Mouse (Mus musculus) CH12.LX (cell line): ENCODE results near the gene Scd4.

Experiments used
- CHD2 ChIP-seq: IDR thresholded peaks from 2 replicates; pipeline ENCODE4 v1.6.1; 2011; ENCODE audit warnings: low read length, improper control_type of control experiment
- CTCF ChIP-seq, 2 experiments: IDR thresholded peaks in 1 of 2; conservative IDR thresholded peaks in 1 of 2; 2 replicates each; pipeline ENCODE4 v1.5.1; 2011 to 2012; ENCODE audit warnings: low read depth in 2 of 2, low read length in 2 of 2, improper control_type of control experiment in 1 of 2, inconsistent platforms in 1 of 2, mild to moderate bottlenecking in 1 of 2, moderate library complexity in 1 of 2
- HCFC1 ChIP-seq: IDR thresholded peaks from 2 replicates; pipeline ENCODE4 v1.6.1; 2012; ENCODE audit warnings: low read depth, mild to moderate bottlenecking, inconsistent platforms, low read length, improper control_type of control experiment
- MAZ ChIP-seq: IDR thresholded peaks from 2 replicates; pipeline ENCODE4 v1.6.1; 2012; ENCODE audit warnings: low read depth, mild to moderate bottlenecking, inconsistent platforms, low read length, improper control_type of control experiment, moderate library complexity
- MEF2A ChIP-seq: IDR thresholded peaks from 2 replicates; pipeline ENCODE4 v1.6.1; 2014; ENCODE audit warnings: low read depth, mild to moderate bottlenecking, inconsistent platforms, low read length, improper control_type of control experiment, borderline replicate concordance
- MXI1 ChIP-seq: IDR thresholded peaks from 2 replicates; pipeline ENCODE4 v1.6.1; 2011; ENCODE audit warnings: mild to moderate bottlenecking, low read depth, low read length, improper control_type of control experiment
- NELFE ChIP-seq: IDR thresholded peaks from 2 replicates; pipeline ENCODE4 v1.6.1; 2011; ENCODE audit warnings: low read depth, low read length, improper control_type of control experiment
- POLR2A ChIP-seq: IDR thresholded peaks from 2 replicates; pipeline ENCODE4 v1.6.1; 2011; ENCODE audit warnings: low read depth, mild to moderate bottlenecking, improper control_type of control experiment, low read length
- POLR2AphosphoS2 ChIP-seq: IDR thresholded peaks from 2 replicates; pipeline ENCODE4 v1.6.1; 2011; ENCODE audit warnings: low read depth, low read length, improper control_type of control experiment

DNA sequence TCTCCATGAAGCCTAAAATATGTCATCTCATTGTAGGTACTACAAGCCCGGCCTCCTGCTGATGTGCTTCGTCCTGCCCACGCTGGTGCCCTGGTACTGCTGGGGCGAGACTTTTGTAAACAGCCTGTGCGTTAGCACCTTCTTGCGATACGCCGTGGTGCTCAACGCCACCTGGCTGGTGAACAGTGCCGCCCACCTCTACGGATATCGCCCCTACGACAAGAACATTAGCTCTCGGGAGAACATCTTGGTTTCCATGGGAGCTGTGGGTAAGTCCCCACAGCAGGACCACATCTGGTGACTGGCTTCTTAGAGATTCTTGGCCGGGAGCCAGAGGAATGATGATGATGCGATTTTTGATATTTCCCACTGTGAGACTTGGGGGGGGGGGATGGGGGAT is 31.7 kb upstream of the Scd4 start:
- TF ChIP-seq MXI1 (no peak), HCFC1 (no peak), MEF2A (no peak), CHD2 (no peak), NELFE (no peak), POLR2A (no peak), CTCF (conservative IDR thresholded peaks at IDR 0.05 in 1 of 2, IDR thresholded peaks at IDR 0.05 in 1 of 2; ENCODE audit: low read depth in 2 of 2, low read length in 2 of 2) (no peak), POLR2AphosphoS2 (no peak), MAZ (no peak)
